Mouse (Mus musculus): Measurements from ENCODE around the gene Olfr1449. TPM values are rescaled to one million over a fixed set of nuclear protein-coding genes. Genes with fewer than 3 reads are reported as not detected.
"Not testable (repeated sequence)": the region's sequence is repeated elsewhere in the genome, so short reads cannot be mapped to it uniquely, and the experiment has no call there.

Olfr1449 gene
- not detected in 2 replicates for polyA plus RNA-seq (2015; fragmentation: Nextera tagmentation; extraction: Ambion mirVana)

DNA sequence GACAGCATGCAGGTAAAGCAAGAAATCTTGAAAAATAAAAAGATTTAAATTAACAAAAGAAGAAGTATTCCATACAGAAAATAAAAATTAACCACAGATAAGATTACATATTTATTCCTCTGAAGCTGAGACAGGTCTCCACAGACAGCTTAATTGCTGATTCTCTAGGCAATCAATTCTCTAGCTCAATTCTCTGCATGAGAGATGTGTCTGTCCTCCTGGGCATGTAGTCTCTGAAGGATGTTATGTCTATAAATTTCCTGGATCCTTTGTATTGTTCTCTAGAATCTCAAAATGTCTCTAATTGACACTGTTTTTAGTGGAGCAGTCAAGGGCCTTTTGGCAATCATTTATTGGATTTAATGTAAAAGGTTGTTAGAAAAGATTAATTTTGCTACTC is at the start of gene Olfr1449:
Gene Olfr1449, plus strand, starts transcription at position 301 of the 400 bp plus-strand sequence.
- Histone ChIP-seq H3K4me2 (no peak within 1 kb of the TSS), H3K4me3 (no peak within 1 kb of the TSS), H3K9me3 (peaks cover 5% of the 10 kb centered on the region; the same call in 1 of the 2 replicates), H3K27me3 (no peaks in the 10 kb centered on the region), H3K9ac (no peak within 1 kb of the TSS), H3K27ac (no peak within 1 kb of the TSS), H3K4me1 (replicated peaks) (no peaks in the 10 kb centered on the region), H3K36me3 (no peaks in the 10 kb centered on the region)
- ATAC-seq (ENCODE audit: low FRiP score), result no peak

DNA sequence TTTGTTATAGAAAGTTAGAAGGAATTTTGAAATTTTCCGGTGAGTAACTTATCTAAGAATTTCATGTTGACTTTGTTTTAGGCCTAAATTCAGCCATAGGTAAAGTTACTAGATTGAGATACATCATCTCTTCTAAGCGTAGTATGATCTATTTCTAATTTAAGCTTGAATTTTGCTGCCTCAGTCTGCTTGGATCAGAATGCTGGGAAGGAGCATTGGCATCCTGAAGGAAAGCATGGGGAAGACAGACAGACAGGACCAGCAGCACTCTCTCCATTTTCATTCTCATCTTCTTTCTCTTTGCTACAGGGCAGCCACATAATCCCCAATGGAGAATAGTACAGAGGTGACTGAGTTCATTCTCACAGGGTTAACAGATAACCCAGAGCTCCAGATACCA is 47.1 kb upstream of the Olfr1449 start, which contains the start of gene Olfr1445:
Gene Olfr1445, plus strand, starts transcription at position 301 of the 400 bp plus-strand sequence.
- Histone ChIP-seq H3K4me2 (no peak within 1 kb of the TSS), H3K36me3 (no peaks in the 10 kb centered on the region), H3K27me3 (no peaks in the 10 kb centered on the region), H3K4me3 (no peak within 1 kb of the TSS), H3K27ac (no peak within 1 kb of the TSS), H3K9me3 (no peaks in the 10 kb centered on the region), H3K9ac (no peak within 1 kb of the TSS), H3K4me1 (replicated peaks) (no peaks in the 10 kb centered on the region)
- no peak for ATAC-seq (ENCODE audit: low FRiP score)
- 90% methylated on average over 2 of the region's 2 CpGs for WGBS

DNA sequence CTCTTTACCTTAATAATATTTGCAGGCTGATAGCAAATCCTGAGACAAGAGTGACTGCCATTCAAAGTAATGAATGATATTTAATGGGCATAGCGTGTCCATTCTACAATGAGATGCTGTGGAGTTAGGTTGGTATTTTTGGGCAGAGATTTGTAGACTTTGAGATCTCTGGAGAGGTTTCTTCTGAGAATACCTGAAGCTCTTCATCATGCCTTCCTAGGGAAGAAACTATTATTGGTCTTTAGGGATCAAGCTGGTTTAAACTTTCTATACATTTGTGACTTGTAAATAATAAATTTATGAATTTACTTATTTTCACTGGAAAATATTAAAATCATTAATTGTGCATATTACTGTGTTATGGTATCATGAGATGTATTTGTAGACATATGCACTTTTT is 37.2 kb upstream of the Olfr1449 start, which contains the start of gene Olfr1446:
Gene Olfr1446, minus strand, starts transcription at position 101 of the 400 bp plus-strand sequence.
- Histone ChIP-seq H3K4me1 (replicated peaks) (no peaks in the 10 kb centered on the region), H3K36me3 (no peaks in the 10 kb centered on the region), H3K4me2 (no peak within 1 kb of the TSS), H3K27me3 (no peaks in the 10 kb centered on the region), H3K9ac (no peak within 1 kb of the TSS), H3K27ac (no peak within 1 kb of the TSS), H3K4me3 (no peak within 1 kb of the TSS), H3K9me3 (no peaks in the 10 kb centered on the region)
- WGBS, result 81% methylated on average over 1 of the region's 1 CpGs
- no peak for ATAC-seq (ENCODE audit: low FRiP score)

DNA sequence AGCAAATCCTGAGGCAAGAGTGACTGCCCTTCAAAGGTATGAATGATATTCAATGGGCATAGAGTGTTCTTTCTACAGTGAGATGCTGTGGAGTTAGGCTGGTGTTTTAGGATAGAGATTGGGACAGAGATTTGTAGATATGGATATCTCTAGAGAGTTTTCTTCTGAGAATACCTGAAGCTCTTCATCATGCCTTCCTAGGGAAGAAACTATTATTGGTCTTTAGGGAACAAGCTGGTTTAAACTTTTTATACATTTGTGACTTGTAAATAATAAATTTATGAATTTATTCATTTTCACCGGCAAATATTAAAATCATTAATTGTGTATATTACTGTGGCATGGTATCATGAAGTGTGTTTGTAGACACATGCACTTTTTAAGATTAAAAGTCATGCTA is 27.0 kb upstream of the Olfr1449 start, which contains the start of gene Olfr1447:
Gene Olfr1447, minus strand, starts transcription at position 101 of the 400 bp plus-strand sequence.
- H3K9me3 ChIP-seq, result peaks cover 12% of the 10 kb centered on the region; the same call in 1 of the 2 replicates
- 92% methylated on average over 1 of the region's 1 CpGs for WGBS
- no peak for ATAC-seq (ENCODE audit: low FRiP score)

DNA sequence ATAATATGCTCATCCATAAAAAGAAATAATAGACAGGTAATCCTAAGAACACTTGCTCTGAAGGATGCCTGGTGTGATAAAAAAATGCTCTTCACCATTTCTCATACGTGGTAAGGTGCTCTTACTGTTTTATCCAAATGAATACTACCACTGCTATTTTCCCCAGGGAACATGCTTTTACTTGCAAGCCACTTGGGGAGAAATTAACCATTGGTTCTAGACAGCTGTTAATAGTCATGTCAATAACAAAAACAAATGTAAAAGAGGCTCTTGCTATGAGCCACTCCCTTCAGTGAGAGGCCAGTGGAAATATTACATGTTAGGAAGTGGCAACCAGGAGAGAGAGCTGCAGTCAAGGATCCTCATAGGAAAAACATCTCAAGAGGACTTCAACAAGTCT is 6.3 kb upstream of the Olfr1449 start, which contains the start of gene Olfr1448:
Gene Olfr1448, minus strand, starts transcription at position 101 of the 400 bp plus-strand sequence.
- no peak within 1 kb of the TSS for H3K4me3 ChIP-seq
- no peaks in the 10 kb centered on the region for H3K27me3 ChIP-seq
- no peak for ATAC-seq (ENCODE audit: low FRiP score)
- H3K36me3 ChIP-seq, result no peaks in the 10 kb centered on the region
- no peak within 1 kb of the TSS for H3K27ac ChIP-seq
- WGBS, result 67% methylated on average over 1 of the region's 1 CpGs
- no peak within 1 kb of the TSS for H3K4me2 ChIP-seq
- H3K4me1 ChIP-seq (replicated peaks), result no peaks in the 10 kb centered on the region
- H3K9me3 ChIP-seq, result no peaks in the 10 kb centered on the region; the same call in 1 of the 2 replicates
- H3K9ac ChIP-seq, result no peak within 1 kb of the TSS

More for the DNA sequence above, 27.0 kb upstream of the Olfr1449 start, which contains the start of gene Olfr1447:
- no peak within 1 kb of the TSS for H3K4me3 ChIP-seq
- no peak within 1 kb of the TSS for H3K27ac ChIP-seq
- no peaks in the 10 kb centered on the region for H3K4me1 ChIP-seq (replicated peaks)
- no peak within 1 kb of the TSS for H3K4me2 ChIP-seq
- no peaks in the 10 kb centered on the region for H3K36me3 ChIP-seq
- H3K27me3 ChIP-seq, result no peaks in the 10 kb centered on the region
- H3K9ac ChIP-seq, result no peak within 1 kb of the TSS

DNA sequence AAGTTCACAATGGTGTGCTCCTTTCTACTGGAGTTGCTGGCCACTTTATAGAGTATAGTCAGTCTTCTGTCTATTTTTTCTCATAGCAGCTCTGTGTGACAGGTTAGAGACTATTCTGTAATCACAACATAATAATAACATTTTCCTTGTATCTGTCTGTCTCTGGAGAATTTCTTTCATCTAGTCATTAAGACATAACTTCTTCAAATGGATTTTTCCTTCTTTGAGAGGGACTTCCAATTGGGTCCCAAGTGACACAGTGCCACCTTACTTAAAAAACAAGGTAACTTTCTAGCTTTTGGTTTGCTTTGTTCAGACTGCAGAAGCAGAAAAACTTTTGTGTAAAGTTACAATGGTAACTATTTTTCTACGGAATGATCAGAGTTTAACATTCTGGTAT is 19.3 kb downstream of the Olfr1449 start, which contains the start of gene Olfr1450:
Gene Olfr1450, plus strand, starts transcription at position 301 of the 400 bp plus-strand sequence.
- Histone ChIP-seq H3K27ac (no peak within 1 kb of the TSS), H3K4me1 (replicated peaks) (no peaks in the 10 kb centered on the region), H3K9ac (no peak within 1 kb of the TSS), H3K36me3 (no peaks in the 10 kb centered on the region), H3K9me3 (peaks cover 16% of the 10 kb centered on the region), H3K27me3 (no peaks in the 10 kb centered on the region), H3K4me3 (no peak within 1 kb of the TSS), H3K4me2 (no peak within 1 kb of the TSS)
- ATAC-seq (ENCODE audit: low FRiP score), result no peak
- WGBS, result 91% methylated on average over 1 of the region's 1 CpGs

DNA sequence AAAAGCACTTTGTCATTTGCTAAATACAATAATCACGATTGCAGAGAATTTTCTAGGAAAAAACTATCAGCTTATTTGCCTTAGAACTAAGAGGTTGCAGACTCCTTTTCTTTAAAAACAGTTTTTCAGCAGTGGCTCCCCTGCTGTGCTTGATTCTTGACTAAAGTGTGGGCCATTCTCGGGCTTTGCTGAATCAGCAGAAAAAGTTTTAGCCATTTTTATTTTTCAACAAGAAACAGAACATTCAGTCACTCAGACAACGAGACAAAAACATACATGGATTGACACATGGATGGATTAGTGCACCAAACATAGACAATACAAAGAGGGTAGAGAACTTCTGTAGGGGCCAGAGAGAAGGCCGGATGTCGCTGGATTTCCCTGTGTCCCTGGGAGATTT is 39.4 kb downstream of the Olfr1449 start:
- not testable (repeated sequence) for H3K4me2 ChIP-seq; H3K9ac ChIP-seq; H3K4me1 ChIP-seq (replicated peaks); H3K27me3 ChIP-seq; H3K36me3 ChIP-seq; ATAC-seq (ENCODE audit: low FRiP score); H3K4me3 ChIP-seq; H3K27ac ChIP-seq
- peaks cover 12% of the 10 kb centered on the region; the same call in 1 of the 2 replicates for H3K9me3 ChIP-seq
- WGBS, result 85% methylated on average over 5 of the region's 5 CpGs

Other genes starting within 250 kb of the Olfr1449 start
- not detected in 2 replicates for gene Keg1, start 235.1 kb upstream of the Olfr1449 start, polyA plus RNA-seq (2015; fragmentation: Nextera tagmentation; extraction: Ambion mirVana)
- 1.2 and 1.6 TPM in 2 replicates for gene Cntf, start 165.2 kb upstream of the Olfr1449 start, polyA plus RNA-seq (2015; fragmentation: Nextera tagmentation; extraction: Ambion mirVana)
- 14.7 and 15.8 TPM in 2 replicates for gene Zfp91, start 134.7 kb upstream of the Olfr1449 start, polyA plus RNA-seq (2015; fragmentation: Nextera tagmentation; extraction: Ambion mirVana)
- 1.5 and 1.6 TPM in 2 replicates for gene Lpxn, start 134.6 kb upstream of the Olfr1449 start, polyA plus RNA-seq (2015; fragmentation: Nextera tagmentation; extraction: Ambion mirVana)
- gene Gm5244, start 84.2 kb upstream of the Olfr1449 start, polyA plus RNA-seq (2015; fragmentation: Nextera tagmentation; extraction: Ambion mirVana), result not detected in 2 replicates
- not detected in 2 replicates for gene Olfr1444, start 73.6 kb upstream of the Olfr1449 start, polyA plus RNA-seq (2015; fragmentation: Nextera tagmentation; extraction: Ambion mirVana)
- gene Olfr1445, start 47.0 kb upstream of the Olfr1449 start, polyA plus RNA-seq (2015; fragmentation: Nextera tagmentation; extraction: Ambion mirVana), result not detected in 2 replicates
- gene Olfr1446, start 37.3 kb upstream of the Olfr1449 start, polyA plus RNA-seq (2015; fragmentation: Nextera tagmentation; extraction: Ambion mirVana), result not detected in 2 replicates
- not detected in 2 replicates for gene Olfr1447, start 27.1 kb upstream of the Olfr1449 start, polyA plus RNA-seq (2015; fragmentation: Nextera tagmentation; extraction: Ambion mirVana)
- gene Olfr1448, start 6.4 kb upstream of the Olfr1449 start, polyA plus RNA-seq (2015; fragmentation: Nextera tagmentation; extraction: Ambion mirVana), result not detected in 2 replicates
- not detected in 2 replicates for gene Olfr1450, start 19.4 kb downstream of the Olfr1449 start, polyA plus RNA-seq (2015; fragmentation: Nextera tagmentation; extraction: Ambion mirVana)
- gene Olfr1451, start 64.2 kb downstream of the Olfr1449 start, polyA plus RNA-seq (2015; fragmentation: Nextera tagmentation; extraction: Ambion mirVana), result not detected in 2 replicates
- not detected in 2 replicates for gene Olfr1453, start 97.5 kb downstream of the Olfr1449 start, polyA plus RNA-seq (2015; fragmentation: Nextera tagmentation; extraction: Ambion mirVana)
- gene Olfr1454, start 129.8 kb downstream of the Olfr1449 start, polyA plus RNA-seq (2015; fragmentation: Nextera tagmentation; extraction: Ambion mirVana), result not detected in 2 replicates
- gene Olfr1457, start 167.1 kb downstream of the Olfr1449 start, polyA plus RNA-seq (2015; fragmentation: Nextera tagmentation; extraction: Ambion mirVana), result not detected in 2 replicates
- gene Olfr1458, start 175.9 kb downstream of the Olfr1449 start, polyA plus RNA-seq (2015; fragmentation: Nextera tagmentation; extraction: Ambion mirVana), result not detected in 2 replicates
- not detected in 2 replicates for gene Olfr1459, start 218.7 kb downstream of the Olfr1449 start, polyA plus RNA-seq (2015; fragmentation: Nextera tagmentation; extraction: Ambion mirVana)
- not detected in 2 replicates for gene Olfr1461, start 232.2 kb downstream of the Olfr1449 start, polyA plus RNA-seq (2015; fragmentation: Nextera tagmentation; extraction: Ambion mirVana)